Mouse (Mus musculus): ENCODE results near the gene Srpk1. TPM values are rescaled to one million over a fixed set of nuclear protein-coding genes. Genes with fewer than 3 reads are reported as not detected.
"Not testable (repeated sequence)": the region's sequence is repeated elsewhere in the genome, so short reads cannot be mapped to it uniquely, and the experiment has no call there.

Srpk1 gene
- polyA plus RNA-seq, 1 experiment from 2014 or later: 96.6 TPM

- H3K36me3 ChIP-seq: no peaks in the 10 kb centered on the region
- H3K9me3 ChIP-seq: no peaks in the 10 kb centered on the region
- ATAC-seq (ENCODE audit: insufficient number of reproducible peaks, insufficient read depth, low FRiP score, low TSS enrichment, low read depth): peak; percentile 50; the same call in 1 of the 2 replicates
- H3K9ac ChIP-seq: no peak within 1 kb of the TSS
- H3K4me3 ChIP-seq: peak within 1 kb of the TSS; percentile 27
- H3K4me1 ChIP-seq: peaks cover 9% of the 10 kb centered on the region
- no peak within 1 kb of the TSS for H3K27ac ChIP-seq
- peaks cover 6% of the 10 kb centered on the region for H3K27me3 ChIP-seq
- 15% methylated on average over 50 of the region's 50 CpGs for WGBS
- H3K4me2 ChIP-seq: peak within 1 kb of the TSS; percentile 57
These were observed 47.0 kb downstream of the Srpk1 start, which contains the start of gene Lhfpl5 for GRCm38 (mm10) chr17:28575244-28576125. TSS of gene Lhfpl5 (plus strand) at chr17:28575641.

GRCm38 (mm10) chr17:28572941-28573340, 49.6 kb downstream of the Srpk1 start:
- Histone ChIP-seq H3K9ac (no peak overlapping the region), H3K4me3 (no peak overlapping the region), H3K4me2 (no peak overlapping the region), H3K9me3 (no peaks in the 10 kb centered on the region), H3K36me3 (no peaks in the 10 kb centered on the region), H3K27ac (no peak overlapping the region), H3K4me1 (peaks cover 9% of the 10 kb centered on the region), H3K27me3 (peaks cover 6% of the 10 kb centered on the region)
- 84% methylated on average over 6 of the region's 6 CpGs for WGBS
- no peak for ATAC-seq (ENCODE audit: insufficient number of reproducible peaks, insufficient read depth, low FRiP score, low TSS enrichment, low read depth)

GRCm38 (mm10) chr17:28572521-28572920, 50.0 kb downstream of the Srpk1 start:
- no peak for ATAC-seq (ENCODE audit: insufficient number of reproducible peaks, insufficient read depth, low FRiP score, low TSS enrichment, low read depth)
- no peaks in the 10 kb centered on the region for H3K9me3 ChIP-seq
- H3K4me2 ChIP-seq: no peak overlapping the region
- no peak overlapping the region for H3K9ac ChIP-seq
- H3K36me3 ChIP-seq: no peaks in the 10 kb centered on the region
- H3K4me1 ChIP-seq: peaks cover 9% of the 10 kb centered on the region
- no peak overlapping the region for H3K27ac ChIP-seq
- no peak overlapping the region for H3K4me3 ChIP-seq
- WGBS: 80% methylated on average over 7 of the region's 7 CpGs
- H3K27me3 ChIP-seq: peaks cover 6% of the 10 kb centered on the region

GRCm38 (mm10) chr17:28571868-28572267, 50.6 kb downstream of the Srpk1 start:
- H3K27ac ChIP-seq: no peak overlapping the region
- no peak overlapping the region for H3K4me3 ChIP-seq
- no peak for ATAC-seq (ENCODE audit: insufficient number of reproducible peaks, insufficient read depth, low FRiP score, low TSS enrichment, low read depth)
- peaks cover 9% of the 10 kb centered on the region for H3K4me1 ChIP-seq
- no peak overlapping the region for H3K4me2 ChIP-seq
- H3K9ac ChIP-seq: no peak overlapping the region
- WGBS: 81% methylated on average over 3 of the region's 3 CpGs
- peaks cover 6% of the 10 kb centered on the region for H3K27me3 ChIP-seq
- no peaks in the 10 kb centered on the region for H3K36me3 ChIP-seq
- no peaks in the 10 kb centered on the region for H3K9me3 ChIP-seq

GRCm38 (mm10) chr17:28567541-28567940, 55.0 kb downstream of the Srpk1 start:
- Histone ChIP-seq H3K27ac (no peak overlapping the region), H3K36me3 (no peaks in the 10 kb centered on the region), H3K9me3 (no peaks in the 10 kb centered on the region), H3K4me1 (no peaks in the 10 kb centered on the region), H3K4me2 (no peak overlapping the region), H3K27me3 (no peaks in the 10 kb centered on the region), H3K4me3 (no peak overlapping the region), H3K9ac (no peak overlapping the region)
- 32% methylated on average over 3 of the region's 3 CpGs for WGBS
- no peak for ATAC-seq (ENCODE audit: insufficient number of reproducible peaks, insufficient read depth, low FRiP score, low TSS enrichment, low read depth)

GRCm38 (mm10) chr17:28565181-28565580, 57.3 kb downstream of the Srpk1 start:
- no peaks in the 10 kb centered on the region for H3K4me1 ChIP-seq
- H3K27ac ChIP-seq: no peak overlapping the region
- no peak overlapping the region for H3K4me3 ChIP-seq
- H3K36me3 ChIP-seq: no peaks in the 10 kb centered on the region
- ATAC-seq (ENCODE audit: insufficient number of reproducible peaks, insufficient read depth, low FRiP score, low TSS enrichment, low read depth): no peak
- no peaks in the 10 kb centered on the region for H3K9me3 ChIP-seq
- no peak overlapping the region for H3K9ac ChIP-seq
- H3K4me2 ChIP-seq: no peak overlapping the region
- no peaks in the 10 kb centered on the region for H3K27me3 ChIP-seq

- Histone ChIP-seq H3K4me1 (peaks cover 16% of the 10 kb centered on the region), H3K36me3 (no peaks in the 10 kb centered on the region), H3K27me3 (no peaks in the 10 kb centered on the region), H3K9me3 (no peaks in the 10 kb centered on the region), H3K27ac (no peak overlapping the region), H3K4me2 (no peak overlapping the region), H3K9ac (no peak overlapping the region), H3K4me3 (no peak overlapping the region)
- ATAC-seq (ENCODE audit: insufficient number of reproducible peaks, insufficient read depth, low FRiP score, low TSS enrichment, low read depth): no peak
- WGBS: 57% methylated on average over 7 of the region's 7 CpGs
These were observed 60.9 kb downstream of the Srpk1 start for GRCm38 (mm10) chr17:28561613-28562012.

GRCm38 (mm10) chr17:28560598-28560997, 61.9 kb downstream of the Srpk1 start, which contains the start of gene Clps:
TSS of gene Clps (minus strand) at chr17:28560766.
- Histone ChIP-seq H3K4me1 (peaks cover 26% of the 10 kb centered on the region), H3K27me3 (no peaks in the 10 kb centered on the region), H3K4me3 (no peak within 1 kb of the TSS), H3K27ac (no peak within 1 kb of the TSS), H3K4me2 (no peak within 1 kb of the TSS), H3K36me3 (no peaks in the 10 kb centered on the region), H3K9ac (no peak within 1 kb of the TSS), H3K9me3 (no peaks in the 10 kb centered on the region)
- ATAC-seq (ENCODE audit: insufficient number of reproducible peaks, insufficient read depth, low FRiP score, low TSS enrichment, low read depth): no peak
- 87% methylated on average over 4 of the region's 4 CpGs for WGBS

GRCm38 (mm10) chr17:28557772-28558171, 64.7 kb downstream of the Srpk1 start:
- no peaks in the 10 kb centered on the region for H3K9me3 ChIP-seq
- H3K4me3 ChIP-seq: no peak overlapping the region
- no peaks in the 10 kb centered on the region for H3K36me3 ChIP-seq
- no peak overlapping the region for H3K4me2 ChIP-seq
- WGBS: 64% methylated on average over 6 of the region's 6 CpGs
- H3K9ac ChIP-seq: no peak overlapping the region
- peaks cover 39% of the 10 kb centered on the region for H3K4me1 ChIP-seq
- no peak overlapping the region for H3K27ac ChIP-seq
- no peaks in the 10 kb centered on the region for H3K27me3 ChIP-seq
- no peak for ATAC-seq (ENCODE audit: insufficient number of reproducible peaks, insufficient read depth, low FRiP score, low TSS enrichment, low read depth)

GRCm38 (mm10) chr17:28556635-28557396, 65.7 kb downstream of the Srpk1 start:
- no peak for ATAC-seq (ENCODE audit: insufficient number of reproducible peaks, insufficient read depth, low FRiP score, low TSS enrichment, low read depth)
- 0 out of 2 replicates have a peak overlapping the region, but pooled peaks have one; percentile 12 for H3K9ac ChIP-seq
- H3K27ac ChIP-seq: peak overlapping the region; percentile 63
- peaks cover 44% of the 10 kb centered on the region for H3K4me1 ChIP-seq
- H3K36me3 ChIP-seq: no peaks in the 10 kb centered on the region
- H3K9me3 ChIP-seq: no peaks in the 10 kb centered on the region
- H3K27me3 ChIP-seq: no peaks in the 10 kb centered on the region
- 0 out of 2 replicates have a peak overlapping the region, but pooled peaks have one; percentile 17 for H3K4me2 ChIP-seq
- no peak overlapping the region for H3K4me3 ChIP-seq
- 39% methylated on average over 6 of the region's 6 CpGs for WGBS

- not testable (repeated sequence) for ATAC-seq (ENCODE audit: insufficient number of reproducible peaks, insufficient read depth, low FRiP score, low TSS enrichment, low read depth); H3K9me3 ChIP-seq; H3K4me3 ChIP-seq; H3K36me3 ChIP-seq; H3K4me2 ChIP-seq; H3K9ac ChIP-seq; H3K27me3 ChIP-seq
- Histone ChIP-seq H3K4me1 (peaks cover 44% of the 10 kb centered on the region), H3K27ac (peak overlapping the region; percentile 62; the same call in 1 of the 2 replicates)
- 86% methylated on average over 4 of the region's 4 CpGs for WGBS
These were observed 68.5 kb downstream of the Srpk1 start for GRCm38 (mm10) chr17:28554021-28554420.

All from embryonic facial prominence, embryonic 13.5 days (tissue).